Mouse (Mus musculus) embryonic facial prominence, embryonic 13.5 days (tissue): ENCODE results near the gene Gm10945. TPM values are rescaled to one million over a fixed set of nuclear protein-coding genes. Genes with fewer than 3 reads are reported as not detected.

Experiments
- polyA plus RNA-seq: library from polyadenylated mRNA; unstranded; fragments of >200 nt; fragmentation: Nextera tagmentation; extraction: Ambion mirVana; gene quantifications from 2 replicates; pipeline ENCODE4 v1.2.1, GENCODE M21; 2015

The Gm10945 gene
- polyA plus RNA-seq, 1 experiment from 2014 or later: not detected

Other genes with a start within 250 kb of the Gm10945 start
- not detected in 2 replicates for gene Oprm1, start 3.3 kb downstream of the Gm10945 start, polyA plus RNA-seq